Mouse (Mus musculus) NIH3T3 (cell line): ENCODE measurements around the gene Psmd4.
"Not testable (repeated sequence)": the region's sequence is repeated elsewhere in the genome, so short reads cannot be mapped to it uniquely, and the experiment has no call there.

Experiments
- DNase-seq: peaks from one replicate; pipeline ENCODE4 v3.0.0-alpha.2; 2012; ENCODE audit warnings: low read depth

The Psmd4 gene

GRCm38 (mm10) chr3:95042166-95042837 is at the start of gene Psmd4:
Gene Psmd4, minus strand, starts transcription at chr3:95042614.
- DNase-seq = peak; percentile 98

- DNase-seq = no peak
Observed at GRCm38 (mm10) chr3:95088071-95088470, 45.7 kb upstream of the Psmd4 start.

- no peak for DNase-seq
Observed at GRCm38 (mm10) chr3:95071606-95072005, 29.2 kb upstream of the Psmd4 start.

- peak; percentile 80 for DNase-seq
Observed at GRCm38 (mm10) chr3:95066570-95066969, 24.2 kb upstream of the Psmd4 start.

- DNase-seq = no peak
Observed at GRCm38 (mm10) chr3:95066095-95066494, 23.7 kb upstream of the Psmd4 start.

GRCm38 (mm10) chr3:95065553-95065952 is 23.1 kb upstream of the Psmd4 start:
- no peak for DNase-seq

- peak; percentile 45 for DNase-seq
Observed at GRCm38 (mm10) chr3:95063741-95064140, 21.3 kb upstream of the Psmd4 start.

- DNase-seq = peak; percentile 30
Observed at GRCm38 (mm10) chr3:95058078-95058477, 15.7 kb upstream of the Psmd4 start.

GRCm38 (mm10) chr3:95056275-95056674 is 13.9 kb upstream of the Psmd4 start:
- DNase-seq = peak; percentile 30

GRCm38 (mm10) chr3:95054481-95055260 is 12.3 kb upstream of the Psmd4 start:
- DNase-seq = peak; percentile 87

GRCm38 (mm10) chr3:95053701-95054100 is 11.3 kb upstream of the Psmd4 start:
- peak; percentile 78 for DNase-seq

- DNase-seq = peak; percentile 82
Observed at GRCm38 (mm10) chr3:95052959-95053358, 10.5 kb upstream of the Psmd4 start.

GRCm38 (mm10) chr3:95047914-95048313 is 5.5 kb upstream of the Psmd4 start:
- DNase-seq = no peak

- no peak for DNase-seq
Observed at GRCm38 (mm10) chr3:95046462-95047057, 4.1 kb upstream of the Psmd4 start.

GRCm38 (mm10) chr3:95043251-95043650 is 837 bp upstream of the Psmd4 start:
- no peak for DNase-seq

- no peak for DNase-seq
Observed at GRCm38 (mm10) chr3:95042838-95043229, 420 bp upstream of the Psmd4 start.

GRCm38 (mm10) chr3:95041625-95042024 is 789 bp downstream of the Psmd4 start:
- DNase-seq = no peak

- peak; percentile 29 for DNase-seq
Observed at GRCm38 (mm10) chr3:95029953-95030352, 12.5 kb downstream of the Psmd4 start.

GRCm38 (mm10) chr3:95029291-95029827 is 13.1 kb downstream of the Psmd4 start:
- not testable (repeated sequence) for DNase-seq

GRCm38 (mm10) chr3:95028603-95029002 is 13.8 kb downstream of the Psmd4 start:
- no peak for DNase-seq

GRCm38 (mm10) chr3:95027701-95028100 is 14.7 kb downstream of the Psmd4 start:
- no peak for DNase-seq

GRCm38 (mm10) chr3:95027057-95027645 is 15.3 kb downstream of the Psmd4 start:
- DNase-seq = no peak
